Mouse (Mus musculus): ENCODE measurements around the gene Ifna15. TPM values are rescaled to one million over a fixed set of nuclear protein-coding genes. Genes with fewer than 3 reads are reported as not detected.
"Not testable (repeated sequence)": the region's sequence is repeated elsewhere in the genome, so short reads cannot be mapped to it uniquely, and the experiment has no call there.

The Ifna15 gene
- not detected for total RNA-seq (2021)
- long read RNA-seq, experiment 1, result 0 reads
- long read RNA-seq, experiment 2, result 0 reads

GRCm38 (mm10) chr4:88558145-88558544, at the start of gene Ifna15:
Gene Ifna15 (minus strand): TSS chr4:88558245.
- DNase-seq, result not testable (repeated sequence)

- no peak for DNase-seq
Observed at GRCm38 (mm10) chr4:88603276-88603675, 45.2 kb upstream of the Ifna15 start, which contains the start of gene Ifna12. Gene Ifna12 (minus strand): TSS chr4:88603376.

GRCm38 (mm10) chr4:88592285-88592684, 34.2 kb upstream of the Ifna15 start, which contains the start of gene Ifna9:
Gene Ifna9 (minus strand): TSS chr4:88592385.
- no peak for DNase-seq

- DNase-seq, result no peak
Observed at GRCm38 (mm10) chr4:88571698-88572097, 13.7 kb upstream of the Ifna15 start, which contains the start of gene Ifna14. Gene Ifna14 (minus strand): TSS chr4:88571798.

- no peak for DNase-seq
Observed at GRCm38 (mm10) chr4:88561791-88562190, 3.7 kb upstream of the Ifna15 start.

GRCm38 (mm10) chr4:88550161-88550945, 7.7 kb downstream of the Ifna15 start:
- peak; percentile 48 for DNase-seq

GRCm38 (mm10) chr4:88547986-88548385, 10.1 kb downstream of the Ifna15 start:
- DNase-seq, result no peak

GRCm38 (mm10) chr4:88543649-88544234, 14.3 kb downstream of the Ifna15 start:
- no peak for DNase-seq

GRCm38 (mm10) chr4:88537328-88537727, 20.7 kb downstream of the Ifna15 start:
- peak; percentile 17 for DNase-seq

- peak; percentile 17 for DNase-seq
Observed at GRCm38 (mm10) chr4:88536640-88537039, 21.4 kb downstream of the Ifna15 start.

GRCm38 (mm10) chr4:88535742-88536141, 22.3 kb downstream of the Ifna15 start:
- DNase-seq, result no peak

GRCm38 (mm10) chr4:88534903-88535302, 23.1 kb downstream of the Ifna15 start:
- no peak for DNase-seq

- DNase-seq, result no peak
Observed at GRCm38 (mm10) chr4:88533499-88533898, 24.5 kb downstream of the Ifna15 start.

GRCm38 (mm10) chr4:88530892-88531291, 27.2 kb downstream of the Ifna15 start:
- no peak for DNase-seq

- no peak for DNase-seq
Observed at GRCm38 (mm10) chr4:88530271-88530670, 27.8 kb downstream of the Ifna15 start.

- no peak for DNase-seq
Observed at GRCm38 (mm10) chr4:88526379-88527049, 31.5 kb downstream of the Ifna15 start.

- no peak for DNase-seq
Observed at GRCm38 (mm10) chr4:88525393-88525792, 32.7 kb downstream of the Ifna15 start.

GRCm38 (mm10) chr4:88523241-88523640, 34.8 kb downstream of the Ifna15 start:
- DNase-seq, result no peak

GRCm38 (mm10) chr4:88522674-88523073, 35.4 kb downstream of the Ifna15 start, which contains the start of gene Ifnb1:
Gene Ifnb1 (minus strand): TSS chr4:88522774.
- no peak for DNase-seq

GRCm38 (mm10) chr4:88517957-88518356, 40.1 kb downstream of the Ifna15 start:
- DNase-seq, result no peak

- DNase-seq, result no peak
Observed at GRCm38 (mm10) chr4:88515711-88516211, 42.3 kb downstream of the Ifna15 start.

- DNase-seq, result no peak
Observed at GRCm38 (mm10) chr4:88515250-88515649, 42.8 kb downstream of the Ifna15 start.

- peak; percentile 25 for DNase-seq
Observed at GRCm38 (mm10) chr4:88514403-88514802, 43.6 kb downstream of the Ifna15 start.

All from gastrocnemius, postnatal 25 days (tissue).